Mouse (Mus musculus): ENCODE data around the gene Fam241a.

DNA sequence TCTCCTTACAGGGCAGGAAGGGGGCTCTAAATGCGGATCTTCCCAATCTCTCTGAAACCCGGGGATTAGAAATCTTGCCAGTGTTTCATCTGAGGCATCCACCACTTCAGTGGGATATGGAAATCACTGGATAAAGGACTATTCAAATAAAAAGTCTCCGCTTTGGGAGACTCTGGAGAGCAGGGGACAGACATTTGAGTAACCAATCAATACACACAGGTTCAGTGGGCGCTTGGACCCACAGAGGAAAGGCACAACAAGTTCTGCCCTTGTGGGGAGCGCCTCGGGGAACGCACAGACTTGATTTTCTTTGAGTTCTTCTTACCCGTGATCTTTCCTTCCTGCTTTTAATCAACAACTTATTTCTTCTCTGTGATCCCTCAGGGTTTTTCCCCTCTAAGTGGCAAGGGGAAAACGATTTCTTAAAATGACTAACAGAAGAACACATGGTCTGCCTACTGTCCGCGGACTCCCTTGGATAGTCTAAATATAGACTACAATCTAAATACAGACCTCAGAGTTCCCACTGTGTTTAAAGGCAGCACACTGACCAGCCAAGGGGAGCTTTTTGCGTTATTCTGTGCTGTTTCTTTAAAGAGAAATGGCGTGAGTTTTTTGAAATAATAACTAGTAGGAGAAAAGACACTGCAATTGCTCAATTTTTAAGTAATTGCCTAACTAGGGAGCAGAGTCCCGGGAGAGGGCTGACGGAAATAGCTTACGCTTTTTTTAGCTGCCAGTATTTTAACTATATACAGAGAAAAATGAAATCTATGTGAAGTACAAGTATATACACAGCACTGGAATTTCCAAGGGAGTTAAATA, 18.0 kb upstream of the Fam241a start:
- TF ChIP-seq GATA1 (IDR thresholded peaks at IDR 0.05; ENCODE audit: borderline replicate concordance, low read length) (no peak), FLI1 (IDR thresholded peaks at IDR 0.05; ENCODE audit: low read length) (no peak)
